Mouse (Mus musculus) E14TG2a.4 (cell line): ENCODE measurements around the gene Sycp2l.

Source experiments
- H3K27me3 ChIP-seq: 2 replicates; pipeline ENCODE4 v1.6.1; 2014; ENCODE audit warnings: low read length, control low read depth; ENCODE audit not compliant: insufficient read depth
- H3K36me3 ChIP-seq: 2 replicates; pipeline ENCODE4 v1.6.1; 2014; ENCODE audit warnings: low read length, control low read depth; ENCODE audit not compliant: insufficient read depth
- H3K4me1 ChIP-seq: replicated peaks from 2 replicates; pipeline ENCODE4 v1.6.1; 2014; ENCODE audit warnings: low read depth, low read length, control low read depth
- H3K4me3 ChIP-seq: replicated peaks from 2 replicates; pipeline ENCODE4 v1.5.1; 2014; ENCODE audit warnings: mild to moderate bottlenecking, low read length
- H3K9me3 ChIP-seq: 2 replicates; pipeline ENCODE4 v1.6.1; 2014; ENCODE audit warnings: low read length, control low read depth
- CTCF ChIP-seq: conservative IDR thresholded peaks from 2 replicates; pipeline ENCODE4 v1.5.1; 2014; ENCODE audit warnings: low read length
- NANOG ChIP-seq: IDR thresholded peaks from 2 replicates; pipeline ENCODE4 v1.6.1; 2014; ENCODE audit warnings: borderline replicate concordance, low read length, mixed read lengths
- POU5F1 ChIP-seq: IDR thresholded peaks from 2 replicates; pipeline ENCODE4 v1.6.1; 2014; ENCODE audit warnings: low read length, borderline replicate concordance

Sycp2l gene

DNA sequence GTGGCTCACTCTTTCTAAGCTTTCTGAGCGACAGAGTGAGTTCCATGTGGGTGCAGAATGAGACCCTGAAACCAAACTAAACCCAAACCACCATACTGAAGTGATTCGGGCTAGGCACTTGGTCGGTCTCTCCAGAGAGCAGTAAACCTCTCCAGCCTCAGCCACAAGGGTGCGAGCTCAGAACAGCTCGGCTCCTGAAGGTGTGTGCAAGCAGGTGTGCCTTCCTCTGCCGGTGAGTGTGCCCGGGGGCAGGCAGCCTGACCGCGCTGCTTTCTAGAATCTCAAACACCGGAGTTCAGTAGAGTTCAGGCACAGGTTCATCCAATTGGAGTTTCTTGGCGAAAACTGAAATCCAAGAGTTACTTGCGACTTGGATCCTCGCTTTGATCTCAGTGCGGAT lies at the start of gene Sycp2l:
TSS of gene Sycp2l (plus strand) at position 368 of the 400 bp plus-strand sequence.
- TF ChIP-seq NANOG = no peak
- no peak for TF ChIP-seq CTCF
- TF ChIP-seq POU5F1 = no peak
- H3K4me1 ChIP-seq = peaks cover 11% of the 10 kb centered on the region

DNA sequence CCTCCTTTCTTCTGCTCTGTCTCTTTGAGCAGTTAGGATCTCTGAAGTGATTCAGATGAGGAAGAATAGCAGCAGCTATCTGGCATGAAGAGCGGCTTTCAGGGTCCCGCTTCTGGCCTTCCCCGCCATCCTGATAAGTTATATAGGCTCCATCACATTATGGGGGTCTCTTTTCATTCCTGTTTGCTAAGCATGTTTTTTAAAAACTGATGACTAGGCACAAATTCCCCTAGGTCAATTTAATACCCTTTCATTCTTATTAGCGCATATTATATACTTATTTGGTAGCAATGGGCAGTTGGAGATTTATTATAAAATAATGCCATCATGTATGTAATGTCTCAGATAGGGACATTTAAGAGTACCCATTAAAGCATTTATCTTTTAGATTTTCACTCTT lies 46.5 kb upstream of the Sycp2l start:
- Histone ChIP-seq H3K27me3 (no peaks in the 10 kb centered on the region), H3K9me3 (no peaks in the 10 kb centered on the region), H3K4me3 (no peak overlapping the region), H3K4me1 (no peaks in the 10 kb centered on the region), H3K36me3 (no peaks in the 10 kb centered on the region)
- no peak for TF ChIP-seq CTCF
- no peak for TF ChIP-seq NANOG
- TF ChIP-seq POU5F1 = no peak

More for the DNA sequence above, at the start of gene Sycp2l:
- H3K36me3 ChIP-seq = no peaks in the 10 kb centered on the region
- H3K27me3 ChIP-seq = peaks cover 38% of the 10 kb centered on the region
- peak within 1 kb of the TSS; percentile 64 for H3K4me3 ChIP-seq
- no peaks in the 10 kb centered on the region for H3K9me3 ChIP-seq

DNA sequence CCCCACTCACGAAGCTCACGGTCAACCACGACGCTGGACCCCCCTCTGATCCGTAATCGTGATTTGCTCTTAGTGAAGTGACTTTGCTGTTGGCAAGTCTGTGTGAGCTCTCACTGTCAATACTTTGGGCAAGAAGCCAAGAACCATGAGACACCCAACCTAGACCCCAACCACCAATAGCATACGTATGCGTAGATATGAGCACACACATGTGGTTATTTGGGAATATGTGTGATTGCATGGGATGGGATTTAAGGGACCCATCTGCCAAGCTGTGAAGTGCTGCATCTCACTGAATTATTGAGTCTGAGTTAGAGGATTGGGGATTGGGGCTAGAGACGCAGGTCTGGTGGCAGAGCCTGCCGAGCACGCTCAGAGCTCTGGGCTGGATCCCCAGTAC lies 42.5 kb upstream of the Sycp2l start:
- H3K9me3 ChIP-seq = no peaks in the 10 kb centered on the region
- no peaks in the 10 kb centered on the region for H3K36me3 ChIP-seq
- H3K27me3 ChIP-seq = peaks cover 15% of the 10 kb centered on the region
- TF ChIP-seq POU5F1 (no peak), CTCF (no peak), NANOG (no peak)
- peaks cover 4% of the 10 kb centered on the region; the same call in 1 of the 2 replicates for H3K4me1 ChIP-seq
- no peak overlapping the region for H3K4me3 ChIP-seq

DNA sequence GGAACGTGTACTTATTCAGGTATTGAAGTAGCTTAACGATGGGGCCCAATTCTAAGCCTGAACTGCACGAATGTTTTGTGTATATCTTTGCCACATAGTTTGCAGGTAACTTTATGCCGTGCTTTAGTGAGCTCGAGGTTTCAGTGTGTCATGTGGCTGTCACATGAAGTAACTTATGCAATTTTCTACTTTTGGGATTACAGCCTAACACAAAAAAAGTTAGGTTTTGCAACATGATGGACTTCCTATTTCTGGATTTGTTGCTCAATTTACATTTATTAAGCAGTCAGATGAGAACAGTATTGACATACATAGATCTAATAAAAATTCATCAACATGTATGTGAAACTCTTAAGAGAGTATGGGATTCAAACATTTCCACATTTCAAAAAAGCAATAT lies 40.3 kb upstream of the Sycp2l start:
- TF ChIP-seq NANOG = no peak
- TF ChIP-seq POU5F1 = no peak
- no peak for TF ChIP-seq CTCF
- peaks cover 36% of the 10 kb centered on the region for H3K27me3 ChIP-seq
- H3K4me3 ChIP-seq = no peak overlapping the region
- peaks cover 12% of the 10 kb centered on the region for H3K4me1 ChIP-seq
- H3K36me3 ChIP-seq = no peaks in the 10 kb centered on the region
- H3K9me3 ChIP-seq = no peaks in the 10 kb centered on the region

DNA sequence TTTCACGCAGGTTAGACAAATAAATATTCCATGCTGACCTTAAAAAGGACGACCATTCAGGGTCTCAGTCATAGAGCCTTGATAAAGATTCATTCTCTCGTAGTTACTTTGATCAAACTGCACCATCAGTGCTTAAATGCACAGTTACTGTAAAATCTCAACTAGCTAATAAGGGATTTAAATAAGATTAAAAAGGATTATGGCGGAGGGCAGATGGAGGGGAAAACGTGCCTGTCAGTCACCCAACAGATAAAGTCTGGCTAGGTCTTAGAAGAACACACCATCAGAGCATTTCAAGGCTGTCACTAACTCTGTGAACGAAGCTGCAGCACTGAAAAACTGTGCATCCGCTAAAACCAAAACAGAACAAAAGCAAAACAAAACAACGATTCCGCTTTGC lies 36.2 kb upstream of the Sycp2l start:
- TF ChIP-seq POU5F1 (no peak), CTCF (no peak), NANOG (no peak)
- peaks cover 56% of the 10 kb centered on the region for H3K27me3 ChIP-seq

DNA sequence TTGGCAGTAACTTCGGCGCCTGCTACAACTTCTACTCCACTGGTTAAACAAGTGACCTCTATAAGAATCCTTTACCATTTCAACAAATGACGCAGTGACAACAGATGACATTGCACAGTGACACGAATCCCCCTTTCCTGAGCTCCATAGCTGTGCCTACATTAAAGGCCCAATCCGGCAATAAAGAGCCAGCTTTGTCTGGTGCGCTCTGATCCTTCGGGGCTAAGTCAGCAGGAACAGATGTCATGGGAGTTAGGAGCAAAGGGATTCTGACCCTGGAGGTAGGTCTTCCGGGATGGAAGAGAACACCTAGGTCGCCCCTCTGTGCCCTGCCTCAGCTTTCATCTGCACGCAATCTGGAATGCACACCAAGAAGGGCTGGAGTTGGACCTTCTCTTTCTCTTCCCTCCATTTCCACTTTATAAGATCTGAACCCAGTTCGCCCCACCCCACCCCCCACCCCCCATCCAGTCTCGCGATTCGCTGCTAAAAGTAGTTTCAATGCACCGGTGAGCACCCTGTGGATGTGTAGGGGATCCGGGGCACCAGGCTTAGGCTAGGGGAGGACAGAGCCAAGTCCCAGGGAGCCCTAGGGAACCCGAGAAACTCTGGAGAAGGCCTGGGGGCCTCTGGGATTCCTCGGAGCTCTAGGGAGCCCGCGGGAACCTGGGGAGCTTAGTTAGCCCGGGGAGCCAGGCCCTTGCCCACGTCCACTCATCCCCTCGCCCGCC lies 35.3 kb upstream of the Sycp2l start:
- H3K9me3 ChIP-seq = no peaks in the 10 kb centered on the region

More for the DNA sequence above, 36.2 kb upstream of the Sycp2l start:
- Histone ChIP-seq H3K36me3 (no peaks in the 10 kb centered on the region), H3K4me3 (no peak overlapping the region), H3K9me3 (no peaks in the 10 kb centered on the region), H3K4me1 (peaks cover 15% of the 10 kb centered on the region)

DNA sequence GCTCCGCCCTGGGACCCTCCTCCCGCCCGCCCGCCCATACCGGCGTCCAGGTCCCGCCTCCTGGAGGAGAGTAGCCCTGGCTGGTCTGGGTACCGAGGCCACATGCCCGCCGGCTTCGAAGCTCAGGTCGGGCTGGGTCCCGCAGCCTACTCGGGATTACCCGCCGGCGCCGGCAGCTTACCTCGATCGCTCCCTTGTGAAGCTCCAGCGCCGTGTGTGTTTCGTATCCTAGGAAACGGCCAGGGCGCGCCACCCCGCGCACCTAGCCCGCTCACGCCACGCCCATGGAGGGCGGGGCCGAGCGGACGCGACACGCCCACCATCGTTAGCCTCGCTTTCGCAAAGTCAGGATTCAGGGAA lies 34.7 kb upstream of the Sycp2l start, which contains the start of gene Mak:
TSS of gene Mak (minus strand) at position 286 of the 360 bp plus-strand sequence.
- TF ChIP-seq NANOG (no peak), POU5F1 (no peak), CTCF (no peak)
- Histone ChIP-seq H3K4me1 (peaks cover 11% of the 10 kb centered on the region), H3K27me3 (peaks cover 56% of the 10 kb centered on the region), H3K9me3 (no peaks in the 10 kb centered on the region), H3K4me3 (peak within 1 kb of the TSS; percentile 74), H3K36me3 (no peaks in the 10 kb centered on the region)

More for the DNA sequence above, 35.3 kb upstream of the Sycp2l start:
- no peak for TF ChIP-seq NANOG
- no peaks in the 10 kb centered on the region for H3K36me3 ChIP-seq
- H3K4me3 ChIP-seq = peak overlapping the region; percentile 74
- peaks cover 11% of the 10 kb centered on the region for H3K4me1 ChIP-seq
- peaks cover 56% of the 10 kb centered on the region for H3K27me3 ChIP-seq

DNA sequence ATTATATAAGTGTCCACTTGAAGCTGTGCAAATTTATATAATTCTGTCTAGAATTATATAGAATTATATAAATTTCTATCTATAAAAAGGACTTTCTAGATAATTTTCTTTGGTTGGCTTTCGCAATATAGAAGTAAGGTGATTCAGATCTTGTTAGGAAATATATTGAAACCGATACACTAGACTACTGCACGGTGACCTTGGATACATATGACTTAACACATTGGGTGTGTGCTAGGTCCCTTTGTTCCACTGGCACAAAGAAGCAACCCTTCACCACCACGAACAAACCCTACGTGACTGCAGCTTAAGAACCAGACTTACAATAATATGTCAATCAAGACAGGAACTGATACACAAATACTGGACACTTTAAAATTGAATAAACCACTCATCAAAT lies 34.2 kb upstream of the Sycp2l start:
- no peaks in the 10 kb centered on the region for H3K36me3 ChIP-seq
- TF ChIP-seq NANOG (no peak), POU5F1 (no peak), CTCF (no peak)

DNA sequence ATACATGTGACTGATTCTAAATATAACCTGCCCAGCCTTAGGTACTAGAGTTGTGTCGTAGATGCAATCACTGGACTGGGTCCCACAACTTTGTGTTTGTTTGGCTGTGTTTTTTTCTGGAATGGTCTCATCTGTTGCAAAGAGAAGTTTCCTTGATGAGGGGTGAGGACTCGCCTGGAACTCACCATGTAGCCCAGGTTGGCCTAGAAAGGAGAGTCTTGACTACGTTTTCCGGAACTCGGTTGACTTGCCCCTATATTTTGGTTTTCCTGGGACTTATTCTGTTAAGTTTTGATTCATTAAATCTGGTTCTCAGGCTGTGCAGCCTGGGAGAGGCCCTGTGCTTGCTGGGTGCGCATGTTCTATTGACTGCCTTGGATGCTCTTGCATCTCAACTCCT lies 33.4 kb upstream of the Sycp2l start:
- Histone ChIP-seq H3K36me3 (no peaks in the 10 kb centered on the region), H3K4me3 (no peak overlapping the region), H3K4me1 (peaks cover 17% of the 10 kb centered on the region), H3K27me3 (peaks cover 49% of the 10 kb centered on the region), H3K9me3 (no peaks in the 10 kb centered on the region)
- TF ChIP-seq CTCF (no peak), POU5F1 (no peak), NANOG (no peak)

More for the DNA sequence above, 34.2 kb upstream of the Sycp2l start:
- Histone ChIP-seq H3K9me3 (no peaks in the 10 kb centered on the region), H3K27me3 (peaks cover 56% of the 10 kb centered on the region), H3K4me1 (peaks cover 15% of the 10 kb centered on the region), H3K4me3 (no peak overlapping the region)
